Mouse (Mus musculus) hindbrain, embryonic 12.5 days (tissue): Measurements from ENCODE around the gene Scaf11. TPM values are rescaled to one million over a fixed set of nuclear protein-coding genes. Genes with fewer than 3 reads are reported as not detected.

ENCODE experiments used
- ATAC-seq: fragments of 200-750 bp; cut with Nextera tagmentation; 2 replicates; pipeline ENCODE4 v1.8.0; 2017; ENCODE audit warnings: moderate TSS enrichment; ENCODE audit not compliant: low FRiP score
- H3K27ac ChIP-seq: fragments of 300-500 bp; sonication (generic); 2 replicates; pipeline ENCODE4 v1.5.1; 2016; ENCODE audit warnings: mild to moderate bottlenecking
- H3K27me3 ChIP-seq: fragments of 300-500 bp; sonication (generic); 2 replicates; pipeline ENCODE4 v1.6.1; 2016; ENCODE audit warnings: mild to moderate bottlenecking
- H3K36me3 ChIP-seq: fragments of 300-500 bp; sonication (generic); 2 replicates; pipeline ENCODE4 v1.6.1; 2016; ENCODE audit warnings: mild to moderate bottlenecking
- H3K4me1 ChIP-seq: fragments of 300-500 bp; sonication (generic); 2 replicates; pipeline ENCODE4 v1.6.1; 2016
- H3K4me2 ChIP-seq: fragments of 300-500 bp; sonication (generic); replicated peaks from 2 replicates; pipeline ENCODE4 v1.6.1; 2016; ENCODE audit warnings: mild to moderate bottlenecking
- H3K4me3 ChIP-seq: fragments of 300-500 bp; sonication (generic); 2 replicates; pipeline ENCODE4 v1.5.1; 2016; ENCODE audit warnings: mild to moderate bottlenecking
- H3K9ac ChIP-seq: fragments of 300-500 bp; sonication (generic); 2 replicates; pipeline ENCODE4 v1.6.1; 2016; ENCODE audit warnings: mild to moderate bottlenecking, moderate library complexity
- H3K9me3 ChIP-seq: fragments of 300-500 bp; sonication (generic); replicated peaks from 2 replicates; pipeline ENCODE4 v1.6.1; 2016; ENCODE audit warnings: mild to moderate bottlenecking
- WGBS: fragments of 180-500 bp; shearing (Covaris S2); methylation state at CpG from one replicate; pipeline ENCODE4 v1.1.7; 2016; 5-methylcytosine and 5-hydroxymethylcytosine counted together
- microRNA-seq: library from miRNA; unstranded; fragments of <30 nt; microRNA quantifications from one replicate; pipeline ENCODE4, GENCODE M21; 2017
- polyA plus RNA-seq: library from polyadenylated mRNA; unstranded; fragments of >200 nt; fragmentation: Nextera tagmentation; extraction: Ambion mirVana; gene quantifications from 2 replicates; pipeline ENCODE4 v1.2.1, GENCODE M21; 2016

Scaf11 gene
- polyA plus RNA-seq, 1 experiment from 2014 or later = 84.2 TPM

GRCm38 (mm10) chr15:96377263-96377662, 83.4 kb downstream of the Scaf11 start:
- Histone ChIP-seq H3K36me3 (peaks cover 44% of the 10 kb centered on the region), H3K27me3 (no peaks in the 10 kb centered on the region), H3K4me2 (no peak overlapping the region), H3K9me3 (no peaks in the 10 kb centered on the region), H3K4me1 (no peaks in the 10 kb centered on the region), H3K4me3 (no peak overlapping the region), H3K27ac (no peak overlapping the region; the same call in 1 of the 2 replicates), H3K9ac (no peak overlapping the region)
- no peak for ATAC-seq
- WGBS = 87% methylated on average over 5 of the region's 5 CpGs

- H3K4me2 ChIP-seq = no peak overlapping the region
- 88% methylated on average over 2 of the region's 2 CpGs for WGBS
- ATAC-seq = no peak
- H3K36me3 ChIP-seq = peaks cover 46% of the 10 kb centered on the region
- H3K4me3 ChIP-seq = no peak overlapping the region
- no peaks in the 10 kb centered on the region for H3K9me3 ChIP-seq
- H3K27me3 ChIP-seq = no peaks in the 10 kb centered on the region
- H3K27ac ChIP-seq = no peak overlapping the region
- H3K4me1 ChIP-seq = no peaks in the 10 kb centered on the region
- H3K9ac ChIP-seq = no peak overlapping the region
These were observed 84.4 kb downstream of the Scaf11 start for GRCm38 (mm10) chr15:96376214-96376613.

- WGBS = 84% methylated on average over 5 of the region's 5 CpGs
- Histone ChIP-seq H3K9me3 (no peaks in the 10 kb centered on the region), H3K9ac (no peak overlapping the region), H3K27me3 (no peaks in the 10 kb centered on the region), H3K4me3 (no peak overlapping the region), H3K4me2 (no peak overlapping the region), H3K4me1 (no peaks in the 10 kb centered on the region), H3K36me3 (peaks cover 60% of the 10 kb centered on the region), H3K27ac (no peak overlapping the region)
- no peak for ATAC-seq
These were observed 87.5 kb downstream of the Scaf11 start for GRCm38 (mm10) chr15:96373161-96373560.

- 94% methylated on average over 6 of the region's 6 CpGs for WGBS
- no peak for ATAC-seq
- no peaks in the 10 kb centered on the region for H3K27me3 ChIP-seq
- no peaks in the 10 kb centered on the region for H3K4me1 ChIP-seq
- H3K4me3 ChIP-seq = no peak overlapping the region
- H3K4me2 ChIP-seq = no peak overlapping the region
- H3K9ac ChIP-seq = no peak overlapping the region
- no peaks in the 10 kb centered on the region for H3K9me3 ChIP-seq
- no peak overlapping the region for H3K27ac ChIP-seq
- peaks cover 64% of the 10 kb centered on the region for H3K36me3 ChIP-seq
These were observed 88.0 kb downstream of the Scaf11 start for GRCm38 (mm10) chr15:96372628-96373027.

- peaks cover 57% of the 10 kb centered on the region for H3K36me3 ChIP-seq
- H3K9me3 ChIP-seq = no peaks in the 10 kb centered on the region
- H3K4me1 ChIP-seq = no peaks in the 10 kb centered on the region
- no peak overlapping the region for H3K27ac ChIP-seq
- no peak for ATAC-seq
- H3K4me2 ChIP-seq = no peak overlapping the region
- H3K27me3 ChIP-seq = no peaks in the 10 kb centered on the region
- no peak overlapping the region for H3K9ac ChIP-seq
- WGBS = 96% methylated on average over 18 of the region's 18 CpGs
- no peak overlapping the region for H3K4me3 ChIP-seq
These were observed 89.3 kb downstream of the Scaf11 start for GRCm38 (mm10) chr15:96371311-96371710.

- H3K4me3 ChIP-seq = no peak overlapping the region
- peaks cover 83% of the 10 kb centered on the region for H3K36me3 ChIP-seq
- no peak overlapping the region for H3K27ac ChIP-seq
- no peaks in the 10 kb centered on the region for H3K9me3 ChIP-seq
- H3K4me2 ChIP-seq = no peak overlapping the region
- 91% methylated on average over 11 of the region's 11 CpGs for WGBS
- H3K9ac ChIP-seq = no peak overlapping the region
- H3K27me3 ChIP-seq = no peaks in the 10 kb centered on the region
- no peak for ATAC-seq
- H3K4me1 ChIP-seq = no peaks in the 10 kb centered on the region
These were observed 94.3 kb downstream of the Scaf11 start for GRCm38 (mm10) chr15:96366176-96366963.

GRCm38 (mm10) chr15:96365351-96365750, 95.3 kb downstream of the Scaf11 start:
- H3K36me3 ChIP-seq = peaks cover 79% of the 10 kb centered on the region

More at GRCm38 (mm10) chr15:96365351-96365750, 95.3 kb downstream of the Scaf11 start:
- no peaks in the 10 kb centered on the region for H3K9me3 ChIP-seq
- H3K4me3 ChIP-seq = no peak overlapping the region
- no peaks in the 10 kb centered on the region for H3K27me3 ChIP-seq
- H3K27ac ChIP-seq = no peak overlapping the region
- no peaks in the 10 kb centered on the region for H3K4me1 ChIP-seq
- ATAC-seq = no peak
- 79% methylated on average over 3 of the region's 3 CpGs for WGBS
- no peak overlapping the region for H3K4me2 ChIP-seq
- H3K9ac ChIP-seq = no peak overlapping the region

Small RNA genes lying within 50 kb of the gene (microRNA-seq; reads per million reads assigned to microRNA genes)
- gene Gm25397 = not detected

Other genes with a start within 250 kb of the Scaf11 start
- gene Arid2, start 173.3 kb downstream of the Scaf11 start, polyA plus RNA-seq = 34.4 and 37.3 TPM in 2 replicates
- gene Slc38a1, start 182.1 kb upstream of the Scaf11 start, polyA plus RNA-seq = 152 and 155 TPM in 2 replicates
- gene Slc38a2, start 238.9 kb upstream of the Scaf11 start, polyA plus RNA-seq = 184 and 192 TPM in 2 replicates